Mouse (Mus musculus) embryonic facial prominence, embryonic 14.5 days (tissue): ENCODE results near the gene Mief2. TPM values are rescaled to one million over a fixed set of nuclear protein-coding genes. Genes with fewer than 3 reads are reported as not detected.

Experiments
- ATAC-seq: fragments of 200-750 bp; cut with Nextera tagmentation; 2 replicates; pipeline ENCODE4 v1.8.0; 2017; ENCODE audit warnings: low read depth, moderate number of reproducible peaks, moderate TSS enrichment
- DNase-seq: peaks from one replicate; pipeline ENCODE4 v3.0.0-alpha.2; 2015; ENCODE audit warnings: low spot score
- H3K27ac ChIP-seq: fragments of 300-500 bp; sonication (generic); replicated peaks from 2 replicates; pipeline ENCODE4 v1.5.1; 2014; ENCODE audit warnings: low read depth, mild to moderate bottlenecking, low read length, moderate library complexity
- H3K27me3 ChIP-seq: fragments of 300-500 bp; sonication (generic); replicated peaks from 2 replicates; pipeline ENCODE4 v1.6.1; 2014; ENCODE audit warnings: low read length; ENCODE audit not compliant: control insufficient read depth, insufficient read depth
- H3K36me3 ChIP-seq: fragments of 300-500 bp; sonication (generic); 2 replicates; pipeline ENCODE4 v1.6.1; 2014; ENCODE audit warnings: low read length, mixed read lengths; ENCODE audit not compliant: control insufficient read depth, insufficient read depth
- H3K4me1 ChIP-seq: fragments of 300-500 bp; sonication (generic); 2 replicates; pipeline ENCODE4 v1.6.1; 2014; ENCODE audit warnings: antibody characterized with exemption, low read length; ENCODE audit not compliant: control insufficient read depth, insufficient read depth
- H3K4me2 ChIP-seq: fragments of 300-500 bp; sonication (generic); 2 replicates; pipeline ENCODE4 v1.6.1; 2014; ENCODE audit warnings: low read depth, mild to moderate bottlenecking, low read length, moderate library complexity, mixed read lengths
- H3K4me3 ChIP-seq: fragments of 300-500 bp; sonication (generic); 2 replicates; pipeline ENCODE4 v1.5.1; 2014; ENCODE audit warnings: low read depth, mild to moderate bottlenecking, low read length
- H3K9ac ChIP-seq: fragments of 300-500 bp; sonication (generic); 2 replicates; pipeline ENCODE4 v1.6.1; 2014; ENCODE audit warnings: low read depth, mild to moderate bottlenecking, low read length, moderate library complexity, mixed read lengths
- H3K9me3 ChIP-seq: fragments of 300-500 bp; sonication (generic); 2 replicates; pipeline ENCODE4 v1.6.1; 2016; ENCODE audit warnings: low read length; ENCODE audit not compliant: control insufficient read depth
- WGBS: fragments of 180-500 bp; shearing (Covaris S2); extraction: QIAGEN DNeasy Blood & Tissue Kit; methylation state at CpG from one replicate; pipeline ENCODE4 v1.1.7; 2014; 5-methylcytosine and 5-hydroxymethylcytosine counted together
- polyA plus RNA-seq: library from polyadenylated mRNA; unstranded; fragments of >200 nt; fragmentation: Nextera tagmentation; extraction: Ambion mirVana; gene quantifications from 2 replicates; pipeline ENCODE4 v1.2.1, GENCODE M21; 2014

The Mief2 gene
- polyA plus RNA-seq, 1 experiment from 2014 or later = 17.3 TPM

DNA sequence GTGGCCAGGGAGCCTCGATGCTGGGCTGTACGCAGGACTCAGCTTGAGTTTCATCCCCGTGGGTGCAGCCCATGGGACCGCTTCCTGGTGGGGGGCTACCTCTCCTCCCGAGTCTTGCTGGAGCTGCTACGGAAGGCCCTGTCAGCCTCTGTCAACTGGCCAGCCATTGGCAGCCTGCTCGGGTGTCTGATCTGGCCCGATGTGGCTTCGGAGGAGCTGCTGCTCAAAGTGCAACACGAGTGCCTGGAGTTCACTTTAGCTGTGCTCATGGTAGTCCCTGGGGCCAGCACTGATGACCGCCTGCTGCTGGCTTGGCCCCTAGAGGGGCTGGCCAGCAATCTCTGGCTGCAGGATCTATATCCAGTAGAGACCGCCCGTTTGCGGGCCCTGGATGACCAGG lies 3.1 kb downstream of the Mief2 start:
- 93% methylated on average over 14 of the region's 14 CpGs for WGBS

DNA sequence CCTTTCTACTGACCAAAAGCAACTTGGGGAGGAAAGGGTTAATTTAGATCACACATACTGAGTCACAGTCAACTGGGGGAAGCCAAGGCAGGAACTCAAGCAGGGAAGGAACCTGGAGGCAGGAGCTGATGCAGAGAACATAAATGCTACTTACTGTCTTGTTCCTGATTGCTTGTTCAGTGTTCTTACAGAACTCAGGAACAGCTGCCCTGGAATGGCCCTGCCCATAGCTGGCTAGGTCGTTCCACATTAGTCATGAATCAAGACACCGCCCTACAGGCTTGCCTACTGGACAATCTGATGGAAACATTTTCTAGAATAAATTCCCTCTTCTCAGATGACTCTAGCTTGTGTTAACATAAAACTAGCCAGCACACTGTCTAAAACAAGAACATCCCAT lies 6.0 kb downstream of the Mief2 start:
- 66% methylated on average over 2 of the region's 2 CpGs for WGBS

More for the DNA sequence above, 3.1 kb downstream of the Mief2 start:
- Histone ChIP-seq H3K4me1 (peaks cover 16% of the 10 kb centered on the region), H3K27ac (no peak overlapping the region), H3K36me3 (peaks cover 38% of the 10 kb centered on the region), H3K27me3 (no peaks in the 10 kb centered on the region), H3K9me3 (no peaks in the 10 kb centered on the region), H3K4me3 (no peak overlapping the region), H3K9ac (no peak overlapping the region), H3K4me2 (no peak overlapping the region)
- ATAC-seq (no peak), DNase-seq (no peak)

GRCm38 (mm10) chr11:60735191-60735590 lies 7.0 kb downstream of the Mief2 start:
- 75% methylated on average over 5 of the region's 5 CpGs for WGBS
- H3K9ac ChIP-seq = no peak overlapping the region
- H3K4me3 ChIP-seq = no peak overlapping the region

More for the DNA sequence above, 6.0 kb downstream of the Mief2 start:
- DNase-seq (no peak), ATAC-seq (no peak)
- Histone ChIP-seq H3K9ac (no peak overlapping the region), H3K4me2 (no peak overlapping the region), H3K27me3 (no peaks in the 10 kb centered on the region), H3K36me3 (peaks cover 46% of the 10 kb centered on the region), H3K9me3 (no peaks in the 10 kb centered on the region), H3K27ac (no peak overlapping the region), H3K4me3 (no peak overlapping the region), H3K4me1 (0 out of 2 replicates have a peak, but pooled peaks cover 5% of the 10 kb centered on the region)

DNA sequence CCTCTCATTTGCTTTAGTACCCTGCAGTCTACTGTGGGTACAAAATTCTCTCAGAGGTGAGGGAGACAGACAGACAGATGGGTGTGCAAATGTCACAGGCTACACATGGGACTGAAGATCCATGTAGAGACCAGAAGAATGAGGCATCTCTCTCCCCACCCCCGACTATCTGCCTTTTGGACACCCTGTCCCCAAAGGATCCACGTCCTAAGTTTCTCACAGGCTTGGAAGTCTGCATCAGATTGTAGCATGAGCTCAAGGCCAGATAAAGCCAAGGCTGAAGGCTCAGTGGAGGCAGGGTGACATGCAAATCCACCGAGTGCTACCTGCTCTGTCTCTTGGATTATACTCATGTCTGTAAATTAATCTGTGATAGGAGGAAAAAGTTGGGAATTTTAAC lies 8.3 kb downstream of the Mief2 start:
- peaks cover 58% of the 10 kb centered on the region for H3K36me3 ChIP-seq
- WGBS = 87% methylated on average over 3 of the region's 3 CpGs
- no peaks in the 10 kb centered on the region for H3K9me3 ChIP-seq
- H3K4me1 ChIP-seq = no peaks in the 10 kb centered on the region
- DNase-seq = no peak
- no peak overlapping the region for H3K27ac ChIP-seq
- no peak overlapping the region for H3K4me2 ChIP-seq
- no peak for ATAC-seq
- H3K27me3 ChIP-seq = no peaks in the 10 kb centered on the region
- no peak overlapping the region for H3K4me3 ChIP-seq
- no peak overlapping the region for H3K9ac ChIP-seq

More at GRCm38 (mm10) chr11:60735191-60735590, 7.0 kb downstream of the Mief2 start:
- H3K27me3 ChIP-seq = no peaks in the 10 kb centered on the region
- H3K4me2 ChIP-seq = no peak overlapping the region
- peaks cover 56% of the 10 kb centered on the region for H3K36me3 ChIP-seq
- ATAC-seq (no peak), DNase-seq (no peak)
- H3K27ac ChIP-seq = no peak overlapping the region
- H3K9me3 ChIP-seq = no peaks in the 10 kb centered on the region
- H3K4me1 ChIP-seq = no peaks in the 10 kb centered on the region

GRCm38 (mm10) chr11:60737450-60737849 lies 9.3 kb downstream of the Mief2 start:
- no peak overlapping the region for H3K9ac ChIP-seq
- no peak overlapping the region for H3K27ac ChIP-seq
- no peaks in the 10 kb centered on the region for H3K27me3 ChIP-seq
- H3K36me3 ChIP-seq = peaks cover 57% of the 10 kb centered on the region
- H3K9me3 ChIP-seq = no peaks in the 10 kb centered on the region
- no peaks in the 10 kb centered on the region for H3K4me1 ChIP-seq
- no peak for DNase-seq
- no peak for ATAC-seq
- no peak overlapping the region for H3K4me3 ChIP-seq
- H3K4me2 ChIP-seq = no peak overlapping the region

GRCm38 (mm10) chr11:60740321-60740720 lies 12.1 kb downstream of the Mief2 start:
- Histone ChIP-seq H3K4me2 (no peak overlapping the region), H3K4me3 (no peak overlapping the region), H3K9ac (no peak overlapping the region), H3K9me3 (no peaks in the 10 kb centered on the region), H3K27me3 (no peaks in the 10 kb centered on the region), H3K27ac (no peak overlapping the region), H3K4me1 (no peaks in the 10 kb centered on the region), H3K36me3 (peaks cover 61% of the 10 kb centered on the region)
- DNase-seq (no peak), ATAC-seq (no peak)
- 81% methylated on average over 3 of the region's 3 CpGs for WGBS

DNA sequence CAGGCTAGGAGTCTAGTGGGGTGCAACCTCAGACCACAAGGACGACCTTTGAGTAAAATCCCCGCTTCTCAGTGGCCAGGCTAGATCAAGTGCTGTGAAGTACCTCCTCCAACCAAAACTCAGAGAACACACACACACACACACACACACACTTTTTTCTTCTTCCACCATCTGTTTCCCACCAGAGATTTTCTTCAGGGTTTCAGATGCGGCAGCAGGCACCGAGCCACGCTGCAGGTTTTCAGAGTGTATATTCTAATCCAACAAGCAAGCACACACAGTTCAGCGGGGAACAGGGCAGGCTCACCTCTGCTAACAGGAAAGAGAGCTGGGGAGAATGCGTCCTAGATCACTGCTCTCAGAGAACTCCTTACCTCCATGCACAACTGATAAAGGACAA lies 27.4 kb downstream of the Mief2 start:
- Histone ChIP-seq H3K4me3 (no peak overlapping the region), H3K36me3 (peaks cover 87% of the 10 kb centered on the region), H3K27me3 (no peaks in the 10 kb centered on the region), H3K4me1 (no peaks in the 10 kb centered on the region), H3K9ac (no peak overlapping the region), H3K27ac (no peak overlapping the region), H3K4me2 (no peak overlapping the region), H3K9me3 (no peaks in the 10 kb centered on the region)
- 95% methylated on average over 7 of the region's 7 CpGs for WGBS
- DNase-seq (no peak), ATAC-seq (no peak)

DNA sequence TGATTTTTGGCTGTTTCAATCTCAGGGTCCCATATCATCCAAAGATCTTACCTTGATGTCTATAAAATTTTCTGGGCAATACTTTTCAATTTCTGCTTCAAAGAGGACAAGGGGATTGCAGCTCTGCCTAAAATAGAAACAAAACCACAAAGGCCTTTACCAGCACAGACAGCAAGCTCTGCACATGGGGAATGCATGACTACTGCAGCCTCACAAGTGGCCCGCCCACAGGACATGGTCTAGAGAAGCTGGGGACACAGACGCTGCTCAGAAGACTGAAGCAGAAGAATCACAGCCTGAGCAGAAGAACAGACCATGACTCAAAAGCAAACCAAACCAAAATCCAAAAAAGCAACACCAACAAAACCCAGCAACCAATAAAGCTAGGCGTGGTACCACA lies 33.5 kb downstream of the Mief2 start:
- Histone ChIP-seq H3K27ac (no peak overlapping the region), H3K4me2 (no peak overlapping the region), H3K36me3 (peaks cover 57% of the 10 kb centered on the region), H3K4me3 (no peak overlapping the region), H3K9me3 (no peaks in the 10 kb centered on the region), H3K4me1 (no peaks in the 10 kb centered on the region), H3K27me3 (no peaks in the 10 kb centered on the region), H3K9ac (no peak overlapping the region)
- WGBS = 85% methylated on average over 3 of the region's 3 CpGs
- ATAC-seq (no peak), DNase-seq (no peak)

GRCm38 (mm10) chr11:60766969-60767368 lies 38.8 kb downstream of the Mief2 start:
- H3K4me3 ChIP-seq = no peak overlapping the region
- no peaks in the 10 kb centered on the region for H3K9me3 ChIP-seq
- H3K36me3 ChIP-seq = peaks cover 12% of the 10 kb centered on the region; the same call in 1 of the 2 replicates
- H3K9ac ChIP-seq = no peak overlapping the region
- H3K4me2 ChIP-seq = no peak overlapping the region
- DNase-seq = no peak
- no peaks in the 10 kb centered on the region for H3K4me1 ChIP-seq
- H3K27me3 ChIP-seq = no peaks in the 10 kb centered on the region
- H3K27ac ChIP-seq = no peak overlapping the region
- WGBS = 89% methylated on average over 4 of the region's 4 CpGs
- no peak for ATAC-seq
